Mouse (Mus musculus) heart, postnatal 10 days (tissue): ENCODE measurements at regions not wholly inside any gene's neighbourhood (a gene's known extent, or its start where the extent isn't known, plus 50 kb on each side); places are given as distances from the start of the nearest gene placed in this dataset.

ENCODE experiments used
- DNase-seq, 2 experiments: peaks; one replicate each; pipeline ENCODE4 v3.0.0; 2021
- intact Hi-C: fragments of 180-260 bp; cut with DNase I; formaldehyde crosslinking; loops from one replicate; pipeline ENCODE4 v1.15.1; 2025

GRCm38 (mm10) chr2:137981766-137982165, 274.6 kb upstream of the Btbd3 start:
- intact Hi-C loops, result no loop called here
- DNase-seq, result no peak

GRCm38 (mm10) chr2:137977767-137978166, 278.6 kb upstream of the Btbd3 start:
- intact Hi-C loops, result no loop called here
- peak in 1 of 2 experiments; percentile 2 for DNase-seq

GRCm38 (mm10) chr2:137974651-137975050, 281.7 kb upstream of the Btbd3 start:
- no peak for DNase-seq
- intact Hi-C loops, result no loop called here

- intact Hi-C loops, result no loop called here
- no peak for DNase-seq
Observed at GRCm38 (mm10) chr2:137969156-137969555, 287.2 kb upstream of the Btbd3 start.

- no peak for DNase-seq
- intact Hi-C loops, result no loop called here
Observed at GRCm38 (mm10) chr2:137966460-137967076, 289.8 kb upstream of the Btbd3 start.

- intact Hi-C loops, result no loop called here
- DNase-seq, result no peak
Observed at GRCm38 (mm10) chr2:137954830-137955229, 301.5 kb upstream of the Btbd3 start.

GRCm38 (mm10) chr2:137953144-137953543, 303.2 kb upstream of the Btbd3 start:
- intact Hi-C loops, result no loop called here

GRCm38 (mm10) chr2:137951942-137952341, 304.4 kb upstream of the Btbd3 start:
- DNase-seq, result no peak
- intact Hi-C loops, result no loop called here

More at GRCm38 (mm10) chr2:137953144-137953543, 303.2 kb upstream of the Btbd3 start:
- no peak for DNase-seq

GRCm38 (mm10) chr2:137950931-137951330, 305.4 kb upstream of the Btbd3 start:
- intact Hi-C loops, result no loop called here

GRCm38 (mm10) chr2:137942753-137943152, 313.6 kb upstream of the Btbd3 start:
- intact Hi-C loops, result loop anchor here (2.0 to 5.0 kb wide), 6 partner anchors 210 to 1795 kb away; no protein-coding TSS in a partner anchor

More at GRCm38 (mm10) chr2:137950931-137951330, 305.4 kb upstream of the Btbd3 start:
- DNase-seq, result no peak

GRCm38 (mm10) chr2:137939591-137939990, 316.8 kb upstream of the Btbd3 start:
- no peak for DNase-seq
- intact Hi-C loops, result no loop called here

More at GRCm38 (mm10) chr2:137942753-137943152, 313.6 kb upstream of the Btbd3 start:
- DNase-seq, result peak; percentile 86 to 91

GRCm38 (mm10) chr2:137938831-137939480, 317.4 kb upstream of the Btbd3 start:
- intact Hi-C loops, result no loop called here
- DNase-seq, result peak; percentile 28 to 32

- no peak for DNase-seq
- intact Hi-C loops, result no loop called here
Observed at GRCm38 (mm10) chr2:137936613-137937012, 319.8 kb upstream of the Btbd3 start.

GRCm38 (mm10) chr2:137932931-137933330, 323.4 kb upstream of the Btbd3 start:
- intact Hi-C loops, result no loop called here
- no peak for DNase-seq

GRCm38 (mm10) chr2:137932488-137932887, 323.9 kb upstream of the Btbd3 start:
- no peak for DNase-seq
- intact Hi-C loops, result no loop called here

- DNase-seq, result no peak
- intact Hi-C loops, result no loop called here
Observed at GRCm38 (mm10) chr2:137925488-137925887, 330.9 kb upstream of the Btbd3 start.

GRCm38 (mm10) chr2:137924576-137924975, 331.8 kb upstream of the Btbd3 start:
- intact Hi-C loops, result no loop called here
- DNase-seq, result no peak

GRCm38 (mm10) chr2:137898425-137898824, 357.9 kb upstream of the Btbd3 start:
- intact Hi-C loops, result no loop called here

GRCm38 (mm10) chr2:137880211-137881031, 375.9 kb upstream of the Btbd3 start:
- intact Hi-C loops, result no loop called here
- no peak for DNase-seq

More at GRCm38 (mm10) chr2:137898425-137898824, 357.9 kb upstream of the Btbd3 start:
- DNase-seq, result no peak

GRCm38 (mm10) chr2:137869676-137870075, 386.7 kb upstream of the Btbd3 start:
- intact Hi-C loops, result no loop called here
- DNase-seq, result no peak

GRCm38 (mm10) chr2:137854494-137854893, 401.9 kb upstream of the Btbd3 start:
- intact Hi-C loops, result no loop called here

More at GRCm38 (mm10) chr2:137854494-137854893, 401.9 kb upstream of the Btbd3 start:
- DNase-seq, result peak; percentile 32 to 40
